Mouse (Mus musculus): ENCODE results near the gene Krt39.

GRCm38 (mm10) chr11:99500095-99500805 lies 20.9 kb downstream of the Krt39 start:
- TF ChIP-seq POLR2A (IDR thresholded peaks at IDR 0.05; ENCODE audit: low read depth, low read length) (no peak), CTCF (IDR thresholded peaks at IDR 0.05; ENCODE audit: extremely low read depth, insufficient read length, insufficient replicate concordance, low read depth, low read length) (no peak)

All from small intestine, adult 2 months (tissue).